Mouse (Mus musculus) hindbrain, embryonic 13.5 days (tissue): ENCODE data around the gene Ethe1. TPM values are rescaled to one million over a fixed set of nuclear protein-coding genes. Genes with fewer than 3 reads are reported as not detected.
A peak's percentile ranks its signal among the peaks of the same experiment; 100 is the strongest.
"Not testable (repeated sequence)": the region's sequence is repeated elsewhere in the genome, so short reads cannot be mapped to it uniquely, and the experiment has no call there.

ENCODE experiments used
- ATAC-seq: fragments of 200-750 bp; cut with Nextera tagmentation; 2 replicates; pipeline ENCODE4 v1.8.0; 2017; ENCODE audit warnings: moderate TSS enrichment; ENCODE audit not compliant: low FRiP score
- H3K27ac ChIP-seq: fragments of 300-500 bp; sonication (generic); 2 replicates; pipeline ENCODE4 v1.5.1; 2015; ENCODE audit warnings: inconsistent platforms, mild to moderate bottlenecking, moderate library complexity
- H3K27me3 ChIP-seq: fragments of 300-500 bp; sonication (generic); 2 replicates; pipeline ENCODE4 v1.6.1; 2015; ENCODE audit warnings: mild to moderate bottlenecking, inconsistent platforms
- H3K36me3 ChIP-seq: fragments of 300-500 bp; sonication (generic); 2 replicates; pipeline ENCODE4 v1.6.1; 2015; ENCODE audit warnings: mild to moderate bottlenecking, inconsistent platforms
- H3K4me1 ChIP-seq: fragments of 300-500 bp; sonication (generic); replicated peaks from 2 replicates; pipeline ENCODE4 v1.6.1; 2015; ENCODE audit warnings: inconsistent platforms
- H3K4me2 ChIP-seq: fragments of 300-500 bp; sonication (generic); 2 replicates; pipeline ENCODE4 v1.6.1; 2015; ENCODE audit warnings: inconsistent platforms, mild to moderate bottlenecking, moderate library complexity
- H3K4me3 ChIP-seq: fragments of 300-500 bp; sonication (generic); 2 replicates; pipeline ENCODE4 v1.5.1; 2015; ENCODE audit warnings: mild to moderate bottlenecking, inconsistent platforms
- H3K9ac ChIP-seq: fragments of 300-500 bp; sonication (generic); 2 replicates; pipeline ENCODE4 v1.6.1; 2015; ENCODE audit warnings: mild to moderate bottlenecking, inconsistent platforms
- H3K9me3 ChIP-seq: fragments of 300-500 bp; sonication (generic); 2 replicates; pipeline ENCODE4 v1.6.1; 2016; ENCODE audit warnings: inconsistent platforms
- WGBS: fragments of 180-500 bp; shearing (Covaris S2); methylation state at CpG from one replicate; pipeline ENCODE4 v1.1.7; 2015; 5-methylcytosine and 5-hydroxymethylcytosine counted together
- polyA plus RNA-seq: library from polyadenylated mRNA; unstranded; fragments of >200 nt; fragmentation: Nextera tagmentation; extraction: Ambion mirVana; gene quantifications from 2 replicates; pipeline ENCODE4 v1.2.1, GENCODE M21; 2015

Gene Ethe1
- polyA plus RNA-seq, 1 experiment from 2014 or later = 18.7 TPM

DNA sequence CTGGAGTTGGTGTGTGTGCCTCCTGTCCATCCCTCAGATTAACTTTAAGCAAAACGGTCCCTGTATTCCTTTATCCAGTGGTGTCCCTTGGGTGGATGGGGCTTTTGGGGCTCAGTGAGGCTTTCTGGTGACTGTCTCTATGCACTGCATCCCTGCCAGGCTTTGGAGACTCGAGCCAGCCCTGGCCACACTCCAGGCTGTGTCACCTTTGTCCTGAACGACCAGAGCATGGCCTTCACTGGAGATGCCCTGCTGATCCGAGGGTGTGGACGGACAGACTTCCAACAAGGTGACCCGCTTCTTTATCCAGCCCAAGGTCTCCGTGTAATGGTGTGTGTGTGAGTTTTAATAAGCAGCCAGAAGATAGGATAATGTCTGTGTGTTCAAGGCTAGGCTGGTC, 18.7 kb downstream of the Ethe1 start:
- WGBS = 76% methylated on average over 7 of the region's 7 CpGs
- no peak overlapping the region for H3K9ac ChIP-seq
- peaks cover 28% of the 10 kb centered on the region for H3K27me3 ChIP-seq
- H3K36me3 ChIP-seq = no peaks in the 10 kb centered on the region; the same call in 1 of the 2 replicates
- H3K9me3 ChIP-seq = no peaks in the 10 kb centered on the region
- H3K4me2 ChIP-seq = no peak overlapping the region
- ATAC-seq = no peak
- no peak overlapping the region for H3K4me3 ChIP-seq
- peaks cover 14% of the 10 kb centered on the region for H3K4me1 ChIP-seq
- no peak overlapping the region for H3K27ac ChIP-seq

DNA sequence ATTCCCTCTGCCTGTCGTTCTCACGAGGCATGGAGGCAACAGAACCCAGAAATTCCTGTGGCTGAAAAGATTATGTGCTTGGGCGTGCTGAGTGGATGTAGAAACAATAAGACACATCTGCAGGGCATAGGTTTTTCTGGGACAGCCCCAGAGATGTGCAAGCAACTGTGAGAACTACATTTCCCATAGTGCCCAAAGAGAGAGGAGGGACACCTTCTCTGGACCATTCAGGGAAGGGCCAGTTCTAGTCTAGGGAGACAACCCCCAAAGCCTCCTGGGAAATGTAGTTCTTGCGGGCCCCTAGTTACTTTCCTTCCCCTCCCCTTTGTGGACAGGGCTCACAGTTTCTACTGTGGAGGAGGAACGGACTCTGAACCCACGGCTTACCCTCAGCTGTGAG, 20.7 kb downstream of the Ethe1 start:
- ATAC-seq = peak; percentile 71
- Histone ChIP-seq H3K9ac (no peak overlapping the region), H3K4me2 (no peak overlapping the region), H3K9me3 (no peaks in the 10 kb centered on the region), H3K27ac (no peak overlapping the region), H3K27me3 (peaks cover 47% of the 10 kb centered on the region), H3K36me3 (no peaks in the 10 kb centered on the region; the same call in 1 of the 2 replicates), H3K4me3 (no peak overlapping the region), H3K4me1 (peaks cover 25% of the 10 kb centered on the region)
- whole genome bisulfite sequencing = 53% methylated on average over 6 of the region's 6 CpGs

DNA sequence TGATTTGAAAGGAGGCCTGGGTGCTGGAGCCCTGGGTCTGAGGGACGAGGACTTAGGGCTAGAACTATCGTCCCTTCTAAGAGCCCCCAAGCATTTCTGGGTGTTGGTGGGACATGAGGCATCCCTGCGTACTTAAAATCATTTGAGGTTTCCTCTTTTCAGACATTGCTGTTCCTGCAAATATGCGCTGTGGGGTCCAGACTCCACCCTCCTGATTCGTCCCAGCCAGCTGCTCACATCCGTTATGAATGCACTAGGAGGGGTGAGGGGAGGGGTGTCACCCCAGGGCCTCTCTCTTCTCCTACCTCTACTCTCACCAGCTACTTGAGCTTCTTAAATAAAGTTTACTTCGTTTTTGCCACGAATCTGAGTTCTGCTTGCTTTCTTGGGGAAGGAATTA, 21.2 kb downstream of the Ethe1 start:
- no peak overlapping the region for H3K4me2 ChIP-seq
- no peaks in the 10 kb centered on the region; the same call in 1 of the 2 replicates for H3K36me3 ChIP-seq
- H3K27ac ChIP-seq = no peak overlapping the region
- no peak overlapping the region for H3K9ac ChIP-seq
- H3K27me3 ChIP-seq = peaks cover 52% of the 10 kb centered on the region
- 69% methylated on average over 8 of the region's 8 CpGs for WGBS
- ATAC-seq = no peak
- no peak overlapping the region for H3K4me3 ChIP-seq
- H3K9me3 ChIP-seq = no peaks in the 10 kb centered on the region
- H3K4me1 ChIP-seq = peaks cover 27% of the 10 kb centered on the region

DNA sequence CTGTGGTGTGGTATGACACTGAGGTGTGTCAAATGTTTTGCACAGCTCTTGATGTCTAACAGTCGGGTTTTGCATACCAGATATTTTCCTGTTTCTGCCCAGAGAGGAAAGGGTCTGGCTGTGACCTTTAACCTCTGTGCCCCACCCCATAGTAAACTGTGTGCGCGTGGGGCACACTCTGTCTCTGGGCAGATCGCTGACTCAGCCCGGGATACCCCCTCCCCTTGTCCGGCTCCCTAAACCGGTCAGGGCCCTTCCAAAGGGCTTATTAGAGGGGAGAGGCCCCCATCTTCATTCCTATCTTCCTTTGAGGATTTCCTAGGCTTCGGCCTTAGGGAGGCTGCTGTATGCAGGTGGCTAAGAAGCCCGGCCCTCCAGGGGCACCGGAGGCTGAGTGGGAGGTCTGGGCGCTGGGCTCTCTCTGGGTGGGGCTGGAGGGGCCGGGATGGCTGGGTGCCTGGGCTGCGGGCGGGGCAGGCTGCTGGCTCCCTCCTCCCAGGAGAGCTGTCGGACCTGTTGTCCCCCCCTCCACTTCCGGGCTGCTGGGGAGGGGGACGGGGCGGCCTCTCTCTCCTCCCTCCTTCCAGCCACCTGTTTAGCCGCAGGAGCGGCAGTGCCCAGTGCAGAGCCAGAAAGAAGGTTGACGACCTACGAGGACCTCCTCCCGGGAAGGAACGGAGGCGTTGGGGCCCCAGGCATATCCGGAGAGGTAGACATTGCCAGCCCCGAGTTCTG, 23.0 kb downstream of the Ethe1 start, which contains the start of gene Phldb3:
Phldb3 (plus strand) TSS at position 620 of the 735 bp plus-strand sequence.
- ATAC-seq = no peak

DNA sequence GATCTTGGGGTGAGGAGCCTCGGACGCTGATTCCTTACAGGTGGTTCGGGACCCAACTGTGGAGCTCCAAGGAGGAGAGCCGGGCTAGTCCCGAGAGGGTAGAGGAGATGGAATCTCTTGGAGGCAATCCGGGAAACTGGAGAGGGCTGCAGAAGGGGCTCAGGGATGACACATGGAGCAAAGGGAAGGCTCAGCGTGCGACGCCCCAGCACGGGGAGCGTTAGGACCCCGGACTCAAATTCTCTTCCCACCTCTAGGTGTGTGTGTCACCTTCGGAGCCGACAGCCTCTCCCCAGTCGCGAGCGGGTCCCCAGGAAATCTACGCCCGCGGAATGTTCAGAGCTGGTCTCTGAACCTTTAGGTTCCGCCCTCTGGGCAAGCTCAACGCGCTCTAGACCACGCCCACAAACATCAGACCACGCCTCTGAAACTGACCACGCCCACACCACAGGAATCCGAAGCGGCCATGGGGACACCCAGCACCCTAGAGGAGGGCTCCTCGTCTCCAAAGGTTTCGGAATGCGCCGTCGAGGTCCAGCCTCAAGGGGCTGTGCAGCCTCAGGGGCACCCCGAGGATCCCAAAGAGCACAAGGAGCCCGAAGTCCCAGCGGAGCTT, 23.6 kb downstream of the Ethe1 start:
- no peak overlapping the region for H3K27ac ChIP-seq
- peaks cover 27% of the 10 kb centered on the region for H3K4me1 ChIP-seq
- ATAC-seq = peak; percentile 36; the same call in 1 of the 2 replicates
- H3K36me3 ChIP-seq = no peaks in the 10 kb centered on the region; the same call in 1 of the 2 replicates
- peak overlapping the region; percentile 29 for H3K4me3 ChIP-seq
- under 1% methylated on average over 36 of the region's 36 CpGs for WGBS
- peak overlapping the region; percentile 47 for H3K4me2 ChIP-seq
- H3K9ac ChIP-seq = 0 out of 2 replicates have a peak overlapping the region, but pooled peaks have one; percentile 43
- peaks cover 63% of the 10 kb centered on the region for H3K27me3 ChIP-seq
- no peaks in the 10 kb centered on the region for H3K9me3 ChIP-seq

More for the DNA sequence above, 23.0 kb downstream of the Ethe1 start, which contains the start of gene Phldb3:
- H3K27me3 ChIP-seq = peaks cover 63% of the 10 kb centered on the region
- no peaks in the 10 kb centered on the region for H3K9me3 ChIP-seq
- peak within 1 kb of the TSS; percentile 29 for H3K4me3 ChIP-seq
- peaks cover 27% of the 10 kb centered on the region for H3K4me1 ChIP-seq
- WGBS = 4% methylated on average over 23 of the region's 27 CpGs
- peak within 1 kb of the TSS; percentile 47 for H3K4me2 ChIP-seq
- H3K36me3 ChIP-seq = no peaks in the 10 kb centered on the region; the same call in 1 of the 2 replicates
- H3K27ac ChIP-seq = no peak within 1 kb of the TSS
- H3K9ac ChIP-seq = peak within 1 kb of the TSS; percentile 43; the same call in 1 of the 2 replicates

DNA sequence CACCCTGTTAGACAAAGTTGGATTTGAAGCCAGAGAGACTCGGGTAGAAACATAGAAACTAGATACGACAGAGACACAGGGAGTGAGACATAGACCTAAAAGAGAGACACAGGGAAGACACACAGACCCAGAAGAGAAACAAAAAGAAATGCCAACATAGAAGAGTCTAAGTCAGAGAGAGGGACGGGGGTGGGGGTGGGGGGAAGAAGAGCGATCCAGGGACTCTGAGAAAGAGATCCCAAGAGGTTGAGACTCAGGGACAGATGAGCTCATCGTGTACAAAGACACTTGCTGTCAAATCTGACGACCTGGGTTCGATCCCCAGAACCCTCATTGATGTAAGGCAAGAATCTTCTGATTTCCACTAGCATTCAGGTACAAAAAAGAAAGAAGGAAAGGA, 24.4 kb downstream of the Ethe1 start:
- no peak for ATAC-seq
- Histone ChIP-seq H3K4me2 (0 out of 2 replicates have a peak overlapping the region, but pooled peaks have one; percentile 47), H3K4me3 (0 out of 2 replicates have a peak overlapping the region, but pooled peaks have one; percentile 29), H3K27ac (no peak overlapping the region), H3K36me3 (no peaks in the 10 kb centered on the region; the same call in 1 of the 2 replicates), H3K4me1 (peaks cover 27% of the 10 kb centered on the region), H3K9ac (no peak overlapping the region), H3K9me3 (no peaks in the 10 kb centered on the region), H3K27me3 (peaks cover 63% of the 10 kb centered on the region)
- WGBS = 16% methylated on average over 7 of the region's 7 CpGs

DNA sequence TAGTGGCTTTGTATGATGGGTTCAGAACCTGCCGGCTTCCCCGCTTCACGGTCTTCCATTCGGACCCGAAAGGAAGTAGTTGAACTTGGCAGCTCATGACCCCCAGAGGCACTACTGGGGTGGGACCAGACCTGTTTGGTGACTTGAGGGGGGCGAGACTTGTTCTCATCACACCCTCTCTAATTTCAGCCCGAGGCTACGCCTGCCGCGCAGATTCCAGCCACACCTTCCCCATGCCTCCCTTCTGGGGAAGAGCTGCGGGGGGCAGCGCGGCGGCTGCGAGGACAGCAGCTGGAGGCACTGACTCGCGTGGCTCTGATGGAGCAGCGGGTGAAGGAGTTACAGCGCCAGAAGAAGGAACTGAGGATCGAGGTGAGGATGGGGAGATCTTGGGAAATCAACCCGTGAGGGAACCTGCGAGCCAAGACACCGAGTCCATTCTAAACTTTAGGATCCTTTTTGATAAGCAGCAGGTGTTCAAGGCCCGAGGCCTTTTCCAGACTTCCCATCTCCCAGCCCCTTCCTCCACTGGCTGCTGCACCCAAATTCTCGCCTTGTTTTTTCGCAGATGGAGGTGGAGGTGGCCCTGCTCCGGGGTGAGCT, 25.1 kb downstream of the Ethe1 start:
- Histone ChIP-seq H3K4me1 (peaks cover 27% of the 10 kb centered on the region), H3K27me3 (peaks cover 66% of the 10 kb centered on the region), H3K9me3 (no peaks in the 10 kb centered on the region), H3K4me3 (peak overlapping the region; percentile 7; the same call in 1 of the 2 replicates), H3K27ac (no peak overlapping the region), H3K9ac (peak overlapping the region; percentile 51; the same call in 1 of the 2 replicates), H3K36me3 (no peaks in the 10 kb centered on the region; the same call in 1 of the 2 replicates), H3K4me2 (peak overlapping the region; percentile 34)
- WGBS = 3% methylated on average over 27 of the region's 27 CpGs
- no peak for ATAC-seq

DNA sequence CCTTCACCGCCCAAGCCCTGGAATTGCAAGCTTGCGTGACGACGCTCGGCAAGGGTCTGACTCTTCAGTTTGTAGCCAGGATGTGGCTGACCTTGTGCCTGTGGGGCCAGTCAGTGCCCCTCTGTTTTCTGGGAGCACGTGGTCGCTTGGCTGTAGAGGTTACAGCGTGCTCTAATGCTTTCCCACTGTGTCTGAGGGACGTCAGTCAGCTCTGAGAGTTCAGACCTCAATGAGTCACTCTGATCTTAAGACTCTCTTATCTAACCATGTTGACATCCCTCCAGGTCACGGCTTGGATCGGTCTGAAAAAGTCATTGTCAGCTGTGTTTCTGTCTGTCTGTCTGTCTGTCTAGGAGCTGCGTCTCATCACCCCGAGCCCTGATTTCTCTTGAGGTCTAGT, 27.5 kb downstream of the Ethe1 start:
- no peaks in the 10 kb centered on the region for H3K36me3 ChIP-seq
- H3K4me1 ChIP-seq = peaks cover 27% of the 10 kb centered on the region
- no peaks in the 10 kb centered on the region for H3K9me3 ChIP-seq
- WGBS = 76% methylated on average over 13 of the region's 13 CpGs
- ATAC-seq = no peak
- H3K27me3 ChIP-seq = peaks cover 59% of the 10 kb centered on the region
- H3K27ac ChIP-seq = no peak overlapping the region
- no peak overlapping the region for H3K4me3 ChIP-seq
- H3K4me2 ChIP-seq = no peak overlapping the region
- no peak overlapping the region for H3K9ac ChIP-seq

DNA sequence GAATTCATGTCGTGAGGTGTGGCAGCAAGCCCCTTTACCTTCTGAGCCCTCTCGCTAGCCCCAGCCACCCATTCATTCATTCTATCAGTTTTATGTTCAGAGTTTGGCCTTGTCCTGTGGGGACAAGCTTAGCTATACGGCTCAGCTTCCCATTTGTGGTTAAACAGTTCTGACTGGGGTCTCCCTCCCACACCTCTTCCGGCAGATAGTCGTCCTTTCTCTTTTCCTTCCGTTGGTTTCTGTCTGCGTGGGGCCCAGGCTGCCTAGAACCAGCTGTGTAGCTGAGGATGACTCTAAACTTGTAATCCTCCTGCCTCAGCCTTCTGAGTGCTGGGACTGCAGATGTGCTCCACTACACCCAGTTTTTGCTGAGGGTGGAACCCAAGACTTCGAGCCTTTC, 30.4 kb downstream of the Ethe1 start:
- Histone ChIP-seq H3K36me3 (no peaks in the 10 kb centered on the region), H3K4me1 (peaks cover 5% of the 10 kb centered on the region), H3K9ac (no peak overlapping the region), H3K27me3 (peaks cover 30% of the 10 kb centered on the region), H3K27ac (no peak overlapping the region), H3K4me2 (no peak overlapping the region), H3K4me3 (no peak overlapping the region), H3K9me3 (no peaks in the 10 kb centered on the region)
- ATAC-seq = no peak
- WGBS = 87% methylated on average over 8 of the region's 8 CpGs

DNA sequence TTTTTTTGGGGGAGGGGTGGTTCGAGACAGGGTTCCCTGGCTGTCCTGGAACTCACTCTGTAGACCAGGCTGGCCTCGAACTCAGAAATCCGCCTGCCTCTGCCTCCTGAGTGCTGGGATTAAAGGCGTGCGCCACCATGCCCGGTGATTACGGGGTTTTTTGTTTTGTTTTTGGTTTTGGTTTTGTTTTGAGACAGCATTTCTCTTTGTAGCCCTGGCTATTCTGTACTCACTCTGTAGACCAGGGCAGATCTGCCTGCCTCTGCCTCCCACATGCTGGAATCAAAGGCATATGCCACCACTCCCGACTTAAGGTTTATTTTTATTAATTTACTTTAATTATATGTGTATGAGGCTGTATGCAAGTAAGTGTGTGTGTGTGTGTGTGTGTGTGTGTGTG, 31.0 kb downstream of the Ethe1 start:
- H3K4me2 ChIP-seq, H3K9me3 ChIP-seq, H3K36me3 ChIP-seq, H3K27ac ChIP-seq, H3K4me3 ChIP-seq, H3K9ac ChIP-seq, H3K4me1 ChIP-seq, ATAC-seq: not testable (repeated sequence)
- 93% methylated on average over 8 of the region's 8 CpGs for WGBS
- peaks cover 24% of the 10 kb centered on the region for H3K27me3 ChIP-seq

DNA sequence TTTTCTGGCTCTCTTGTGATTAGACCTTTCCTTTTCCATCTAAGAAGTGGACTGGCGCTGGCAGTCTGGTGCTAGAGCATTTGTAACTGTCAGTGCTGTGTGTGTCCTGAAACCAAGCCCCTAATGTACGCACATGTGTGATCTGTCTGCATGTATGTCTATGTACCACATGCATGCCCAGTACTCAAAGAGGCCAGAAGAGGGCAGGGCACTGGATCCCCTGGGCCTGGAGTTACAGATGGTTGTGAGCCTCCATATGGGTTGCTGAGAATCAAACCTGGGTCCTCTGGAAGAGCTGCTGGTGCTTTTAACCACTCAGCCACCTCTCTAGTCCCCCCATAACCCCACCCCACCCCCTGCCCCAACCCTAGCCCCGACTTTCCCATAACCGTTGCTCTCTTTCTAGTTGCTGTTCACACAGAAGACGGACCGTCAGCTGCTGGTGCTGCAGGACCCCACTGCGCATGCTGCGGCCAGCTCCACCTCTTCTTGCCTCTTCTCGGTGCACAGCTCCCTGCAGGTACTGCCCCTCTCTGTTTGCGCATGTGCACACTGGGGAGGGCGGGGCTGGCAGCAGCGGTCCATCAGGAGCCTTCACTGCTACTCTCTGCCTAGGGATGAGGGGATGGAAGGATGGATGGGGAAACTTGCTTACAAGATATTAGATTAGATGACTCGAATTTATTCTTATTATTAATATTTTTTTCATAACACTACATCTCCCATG, 32.5 kb downstream of the Ethe1 start:
- Histone ChIP-seq H3K4me2 (no peak overlapping the region), H3K27ac (no peak overlapping the region), H3K4me3 (no peak overlapping the region), H3K4me1 (no peaks in the 10 kb centered on the region), H3K27me3 (0 out of 2 replicates have a peak, but pooled peaks cover 11% of the 10 kb centered on the region), H3K9ac (no peak overlapping the region), H3K36me3 (no peaks in the 10 kb centered on the region), H3K9me3 (no peaks in the 10 kb centered on the region)
- no peak for ATAC-seq
- 52% methylated on average over 13 of the region's 13 CpGs for WGBS

DNA sequence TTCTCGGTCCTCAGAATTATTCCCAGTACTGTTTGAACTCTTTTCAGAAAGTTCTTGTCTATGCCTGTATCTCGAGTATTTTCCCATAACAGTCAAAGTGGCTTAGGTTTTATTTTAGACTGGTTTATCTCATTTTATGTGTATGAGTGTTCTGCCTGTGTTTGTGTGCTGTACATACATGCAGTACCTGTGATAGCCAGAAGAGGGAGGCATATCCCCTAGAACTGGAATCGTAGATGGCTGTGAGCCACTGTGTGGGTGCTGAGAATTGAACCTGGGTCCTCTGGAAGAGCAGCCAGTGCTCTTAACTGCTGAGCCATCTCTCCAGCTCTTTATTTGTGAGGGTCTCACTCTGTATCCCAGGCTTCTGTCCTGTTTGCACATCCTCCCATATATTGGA, 33.9 kb downstream of the Ethe1 start:
- H3K9me3 ChIP-seq = no peaks in the 10 kb centered on the region
- no peak for ATAC-seq
- no peak overlapping the region for H3K4me3 ChIP-seq
- H3K9ac ChIP-seq = no peak overlapping the region
- H3K4me2 ChIP-seq = no peak overlapping the region
- H3K4me1 ChIP-seq = no peaks in the 10 kb centered on the region
- H3K27ac ChIP-seq = no peak overlapping the region
- no peaks in the 10 kb centered on the region for H3K36me3 ChIP-seq
- 81% methylated on average over 3 of the region's 3 CpGs for whole genome bisulfite sequencing
- H3K27me3 ChIP-seq = peaks cover 15% of the 10 kb centered on the region; the same call in 1 of the 2 replicates
